Mouse (Mus musculus) naive thymus-derived CD4-positive, alpha-beta T cell, adult 5 months (primary cell): Measurements from ENCODE around the gene Pdhx. TPM values are rescaled to one million over a fixed set of nuclear protein-coding genes. Genes with fewer than 3 reads are reported as not detected.

ENCODE experiments used
- polyA plus RNA-seq: library from polyadenylated mRNA; unstranded; fragments of 100-300 nt; shearing (Covaris generic); gene quantifications from one replicate; pipeline ENCODE4 v1.2.1, GENCODE M21; 2017

Pdhx gene
- polyA plus RNA-seq, result 13.1 TPM

GRCm38 (mm10) chr2:103073219-103073982 is at the start of gene Pdhx, which contains the start of gene Apip:
TSS of gene Pdhx (minus strand) at chr2:103073513.
TSS of gene Apip (plus strand) at chr2:103073675.

Other genes with a start within 250 kb of the Pdhx start
- 24.0 TPM for gene Cd44, start 171.8 kb downstream of the Pdhx start, polyA plus RNA-seq
- 10.6 TPM for gene Apip, start 162 bp upstream of the Pdhx start, polyA plus RNA-seq
- gene Ehf, start 229.8 kb upstream of the Pdhx start, polyA plus RNA-seq, result not detected